Mouse (Mus musculus): Measurements from ENCODE around the gene Vps53.
A peak's percentile ranks its signal among the peaks of the same experiment; 100 is the strongest.

Vps53 gene

DNA sequence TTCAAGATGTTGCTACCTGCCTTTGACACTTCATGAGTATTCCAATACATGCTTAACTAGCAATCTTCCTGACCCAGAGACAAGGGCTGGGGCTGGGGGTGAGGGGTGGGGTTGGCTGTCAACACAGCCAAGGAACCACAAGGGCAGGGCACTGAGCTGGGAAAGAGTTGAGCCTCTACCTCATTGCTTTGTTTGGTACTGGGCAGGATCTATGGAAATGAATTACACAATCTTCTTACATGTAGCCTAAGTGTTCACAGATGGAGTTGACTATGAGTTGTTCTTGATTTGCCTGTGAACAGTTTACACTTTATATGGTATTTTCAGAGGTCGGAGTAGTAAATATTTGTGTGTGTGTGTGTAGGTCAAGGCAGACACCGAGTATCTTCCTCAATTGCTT is 118.5 kb downstream of the Vps53 start:
- no peak for DNase-seq (ENCODE audit: extremely low read depth, insufficient read length, low spot score)

DNA sequence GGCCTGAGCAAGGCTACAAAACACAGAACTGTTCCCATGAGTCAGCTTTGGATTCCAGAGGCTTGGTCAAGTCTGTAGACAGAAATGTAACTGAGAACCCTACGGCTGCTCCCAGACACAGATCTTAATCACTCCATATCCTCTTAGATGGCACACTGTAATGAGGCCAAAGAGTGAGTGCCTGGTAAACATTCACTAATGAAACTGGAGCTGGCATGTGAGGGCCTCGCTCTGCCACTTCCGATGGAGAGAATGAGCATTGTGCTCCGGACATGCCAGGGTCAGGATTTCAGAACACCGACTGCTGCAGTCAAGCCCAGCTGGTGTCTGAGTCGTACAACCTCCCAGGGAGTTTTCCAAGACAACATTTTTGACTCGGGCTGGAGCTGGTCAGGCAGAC is 119.5 kb downstream of the Vps53 start:
- DNase-seq (ENCODE audit: extremely low read depth, insufficient read length, low spot score), result peak; percentile 31

DNA sequence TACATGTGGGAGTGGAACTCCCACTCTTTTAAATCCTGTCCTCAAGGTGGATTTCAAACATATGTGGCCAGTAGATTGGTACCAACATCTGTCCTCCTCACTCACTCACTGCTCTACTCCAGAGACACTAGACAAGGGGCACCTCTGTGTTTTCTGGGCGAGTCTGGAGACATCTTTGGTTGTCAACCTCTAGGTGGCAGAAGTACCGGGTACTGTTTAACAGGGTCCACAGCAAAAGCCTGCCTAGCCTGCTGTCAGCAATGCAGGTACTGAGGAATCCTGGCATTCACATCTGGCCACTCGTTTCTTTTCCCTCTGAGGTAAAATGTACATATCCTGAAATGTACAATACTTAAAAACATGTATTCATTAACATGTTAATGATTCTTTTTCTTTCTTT is 123.0 kb downstream of the Vps53 start:
- DNase-seq (ENCODE audit: extremely low read depth, insufficient read length, low spot score), result no peak

DNA sequence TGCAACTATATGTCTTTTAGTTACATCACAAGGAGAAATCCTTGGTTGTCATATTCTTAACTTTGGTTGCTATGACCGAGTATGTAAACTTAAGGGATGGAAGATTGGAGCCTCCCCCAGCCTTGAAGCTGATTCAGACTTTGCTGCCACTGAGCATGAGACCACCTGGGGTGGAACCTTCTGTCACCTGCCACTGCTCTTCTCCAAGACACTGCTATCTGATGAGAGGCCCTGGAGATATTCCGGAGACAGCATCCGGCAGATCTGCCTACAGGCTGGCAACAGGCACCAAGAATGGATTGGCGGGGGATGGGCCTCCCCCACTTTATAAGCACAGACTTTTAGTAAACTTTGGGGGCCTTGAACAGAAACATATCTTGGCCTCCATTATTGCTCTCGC is 127.0 kb downstream of the Vps53 start:
- DNase-seq (ENCODE audit: extremely low read depth, insufficient read length, low spot score), result no peak

DNA sequence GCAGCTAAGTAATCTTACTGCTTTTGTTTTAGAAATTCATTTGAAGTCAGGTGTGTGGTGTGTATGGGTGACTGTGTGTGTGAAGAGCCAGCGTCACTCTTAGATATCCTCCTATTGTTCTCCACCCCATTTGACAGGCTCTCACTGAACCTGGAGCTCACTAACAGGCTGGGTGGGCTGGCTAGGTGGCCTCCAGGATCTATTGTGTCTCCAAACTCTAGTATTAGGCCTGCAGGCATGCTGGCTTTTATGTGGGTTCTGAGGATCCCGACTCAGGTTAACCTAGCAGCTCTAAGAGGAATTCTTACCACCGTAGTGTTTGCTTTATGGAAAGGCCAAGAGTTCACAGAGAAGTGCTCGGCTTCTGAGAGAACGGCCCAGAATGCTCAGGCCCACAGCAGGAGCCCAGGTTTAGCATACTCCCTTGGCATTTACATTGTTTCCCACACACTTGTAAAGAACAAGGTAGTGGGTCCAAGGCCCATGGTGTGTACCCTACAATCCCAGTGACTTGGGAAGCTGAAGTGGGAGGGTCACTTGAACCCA is 128.4 kb downstream of the Vps53 start:
- DNase-seq (ENCODE audit: extremely low read depth, insufficient read length, low spot score), result no peak

DNA sequence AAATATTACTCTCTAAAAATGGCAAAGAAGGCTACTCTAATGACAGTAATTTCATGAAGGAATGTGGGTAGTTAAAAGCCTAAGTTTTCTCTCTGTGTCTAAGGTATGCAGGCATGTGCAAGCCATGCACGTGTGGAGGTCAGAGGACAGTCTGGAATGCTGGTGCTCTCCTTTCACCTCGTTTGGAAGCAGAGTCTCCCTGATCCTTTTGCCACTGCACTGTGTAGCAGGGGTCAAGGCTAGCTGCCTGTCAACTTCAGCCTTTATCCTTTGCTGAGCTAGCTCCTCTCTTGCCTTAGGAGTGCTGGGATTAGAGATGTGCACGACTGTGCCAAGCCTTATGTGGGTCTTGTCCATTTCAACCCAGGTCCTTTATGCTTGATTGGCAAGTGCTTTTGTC is 128.9 kb downstream of the Vps53 start:
- DNase-seq (ENCODE audit: extremely low read depth, insufficient read length, low spot score), result no peak

DNA sequence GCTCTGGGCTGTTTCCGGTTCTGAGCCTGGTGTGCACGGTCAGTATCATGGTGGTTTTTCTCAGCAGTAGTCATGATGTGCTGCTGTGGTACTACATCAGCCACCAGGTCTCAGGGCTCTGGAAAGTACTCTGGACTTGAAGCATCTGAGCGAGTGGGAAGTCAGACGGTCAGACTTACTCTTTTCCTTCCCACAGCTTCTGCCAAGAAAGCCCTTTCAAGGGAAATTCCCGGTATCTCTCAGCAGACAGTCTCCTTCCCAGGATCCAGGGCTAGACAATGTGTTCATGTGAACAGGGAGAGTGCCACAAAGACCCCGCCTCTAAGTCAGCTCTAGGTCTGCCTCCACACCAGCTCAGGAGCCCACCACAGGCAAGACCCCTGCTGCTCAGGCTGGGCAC is 134.1 kb downstream of the Vps53 start:
- DNase-seq (ENCODE audit: extremely low read depth, insufficient read length, low spot score), result no peak

DNA sequence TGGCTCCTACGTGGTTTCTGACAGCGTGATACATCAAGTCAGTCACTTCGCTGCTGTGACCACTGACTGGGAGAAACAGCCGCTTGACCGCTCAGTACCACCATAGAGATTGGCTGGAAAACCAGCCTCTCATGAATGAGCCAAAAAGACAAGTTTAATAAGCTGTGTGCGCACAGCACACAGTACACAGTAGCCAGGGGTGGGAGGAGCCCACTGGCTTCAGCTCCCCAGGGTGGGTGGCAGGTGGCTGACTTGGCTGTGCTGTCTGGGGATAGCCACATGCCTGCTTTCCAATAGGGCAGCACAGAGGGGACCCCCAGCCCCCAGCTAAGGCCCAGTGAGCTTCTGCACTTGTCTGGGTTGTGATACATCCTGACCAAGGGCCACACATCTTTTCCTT is 135.0 kb downstream of the Vps53 start:
- no peak for DNase-seq (ENCODE audit: extremely low read depth, insufficient read length, low spot score)

DNA sequence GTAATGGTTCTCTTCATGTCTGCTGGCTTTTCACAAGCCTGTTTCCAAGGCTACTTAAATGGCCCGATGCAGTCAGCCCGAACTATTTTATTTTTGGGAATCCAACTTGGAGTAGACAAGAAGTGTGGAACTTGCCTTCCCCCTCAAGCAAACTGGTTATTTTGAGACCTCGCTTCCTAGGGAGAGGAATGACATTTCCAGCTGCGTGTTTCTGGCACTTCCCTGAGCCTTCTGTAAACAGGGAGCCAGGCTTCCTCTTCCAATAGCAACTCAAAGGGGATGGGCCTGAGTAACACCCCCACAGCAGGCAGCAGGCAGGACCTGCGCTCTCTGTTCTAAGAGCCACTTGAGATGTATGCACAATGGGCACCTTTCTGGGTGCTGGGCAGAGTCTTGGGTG is 136.6 kb downstream of the Vps53 start:
- DNase-seq (ENCODE audit: extremely low read depth, insufficient read length, low spot score), result no peak

DNA sequence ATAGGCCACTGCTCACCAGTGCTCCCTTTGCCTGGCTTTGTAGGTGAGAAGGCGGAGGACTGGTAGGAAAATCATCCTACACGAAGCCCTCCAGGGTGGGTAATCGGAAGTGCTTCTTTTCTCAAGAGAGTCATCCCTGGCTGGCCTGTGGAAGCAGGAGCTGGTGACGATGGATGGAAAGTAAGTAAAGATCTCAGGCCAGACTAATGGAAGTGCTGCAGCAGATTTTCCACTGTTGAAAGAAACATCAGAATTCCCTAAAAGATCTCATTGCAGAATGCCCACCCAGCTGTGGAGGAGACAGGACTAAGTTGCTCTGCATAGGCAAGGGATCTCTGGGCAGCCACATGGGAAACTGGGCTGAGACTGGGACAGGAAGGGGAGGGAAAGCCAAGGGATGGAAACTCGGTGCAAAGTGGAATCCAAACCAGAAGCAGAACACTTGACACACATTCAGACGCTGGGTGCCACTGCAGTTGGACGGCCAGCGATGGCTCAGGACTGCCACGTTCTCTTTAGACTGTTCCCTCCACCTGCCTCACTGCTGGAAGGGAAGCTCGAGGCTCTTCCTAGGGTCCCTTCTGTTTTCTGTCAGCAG is 137.3 kb downstream of the Vps53 start:
- no peak for DNase-seq (ENCODE audit: extremely low read depth, insufficient read length, low spot score)

DNA sequence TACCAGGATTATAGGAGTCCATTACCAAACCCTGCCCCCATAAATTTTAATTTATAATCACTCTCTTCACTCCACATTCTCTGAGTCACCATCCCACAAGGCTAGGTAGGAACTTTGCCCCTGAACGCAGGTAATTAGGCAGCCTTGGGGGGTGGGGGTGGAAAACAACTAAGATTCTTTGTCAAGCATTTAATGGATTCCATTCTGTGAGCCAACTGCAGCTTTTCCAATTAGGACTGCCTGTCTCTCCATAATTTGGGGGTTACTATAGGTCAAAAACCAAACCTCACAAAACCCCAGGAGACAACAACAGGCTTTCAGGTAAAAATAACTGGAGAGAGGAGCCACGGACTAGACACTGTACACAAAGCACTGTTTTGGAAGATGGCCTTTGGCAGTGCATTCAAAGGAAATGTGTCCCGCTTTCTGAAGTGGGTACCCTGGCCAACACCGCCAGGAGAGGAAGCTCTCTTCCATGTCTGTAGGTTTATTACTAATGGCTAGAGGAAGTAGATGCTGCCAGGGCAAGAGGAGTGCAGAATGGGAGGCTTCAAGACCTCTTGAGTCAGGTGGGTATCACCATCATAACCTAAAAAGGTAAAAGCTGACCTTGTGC is 138.6 kb downstream of the Vps53 start:
- no peak for DNase-seq (ENCODE audit: extremely low read depth, insufficient read length, low spot score)

DNA sequence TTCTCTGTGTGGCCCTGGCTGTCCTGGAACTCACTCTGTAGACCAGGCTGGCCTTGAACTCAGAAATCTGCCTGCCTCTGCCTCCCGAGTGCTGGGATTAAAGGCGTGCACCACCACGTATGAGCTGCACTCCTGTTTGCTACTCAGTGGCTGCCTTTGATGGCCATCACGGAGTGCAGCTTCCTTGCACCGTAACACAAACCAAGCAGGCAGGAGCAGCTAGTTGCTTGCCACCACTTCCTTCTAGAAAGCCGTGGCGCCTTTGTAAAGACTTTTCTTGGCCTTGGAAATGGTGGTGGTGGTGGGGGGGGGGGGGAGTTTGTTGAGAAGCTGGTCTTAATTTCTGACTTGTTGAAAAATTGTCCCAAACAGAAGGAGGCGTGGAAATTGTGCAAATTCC is 139.3 kb downstream of the Vps53 start:
- no peak for DNase-seq (ENCODE audit: extremely low read depth, insufficient read length, low spot score)

DNA sequence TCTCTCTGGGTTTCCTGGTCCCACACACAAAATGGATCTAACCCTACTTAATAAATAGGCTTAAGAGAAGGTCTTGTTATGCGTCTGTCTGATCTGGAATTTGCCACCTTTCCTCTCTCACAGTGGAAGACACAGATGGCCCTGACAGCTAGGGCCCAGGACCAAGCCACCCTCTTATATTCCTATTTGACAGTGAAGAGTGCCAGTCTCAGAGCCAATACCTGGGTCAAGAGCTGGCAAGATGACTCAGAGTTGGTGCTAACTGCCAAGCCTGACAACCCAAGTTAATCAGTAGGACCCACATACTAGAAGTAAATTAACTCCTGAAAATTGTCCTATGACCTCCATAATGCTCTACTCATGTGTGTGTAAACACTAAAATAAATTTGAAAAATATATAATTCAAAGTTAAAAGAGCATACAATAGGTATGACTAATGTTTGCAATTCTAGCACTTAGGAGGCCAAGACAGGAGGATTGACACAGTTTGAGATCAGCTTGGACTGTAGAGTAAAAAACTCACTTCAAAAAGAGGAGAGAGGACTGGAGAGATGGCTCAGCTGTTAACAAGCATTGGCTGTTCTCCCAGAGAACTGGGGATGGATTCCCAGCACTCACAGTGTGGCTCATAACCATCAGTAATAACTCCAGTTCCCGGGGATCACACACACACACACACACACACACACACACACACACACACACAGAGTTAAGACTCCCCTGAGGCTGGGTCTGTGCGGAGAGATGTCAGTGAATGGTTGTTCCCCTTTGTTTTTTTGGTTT is 140.0 kb downstream of the Vps53 start:
- no peak for DNase-seq (ENCODE audit: extremely low read depth, insufficient read length, low spot score)

DNA sequence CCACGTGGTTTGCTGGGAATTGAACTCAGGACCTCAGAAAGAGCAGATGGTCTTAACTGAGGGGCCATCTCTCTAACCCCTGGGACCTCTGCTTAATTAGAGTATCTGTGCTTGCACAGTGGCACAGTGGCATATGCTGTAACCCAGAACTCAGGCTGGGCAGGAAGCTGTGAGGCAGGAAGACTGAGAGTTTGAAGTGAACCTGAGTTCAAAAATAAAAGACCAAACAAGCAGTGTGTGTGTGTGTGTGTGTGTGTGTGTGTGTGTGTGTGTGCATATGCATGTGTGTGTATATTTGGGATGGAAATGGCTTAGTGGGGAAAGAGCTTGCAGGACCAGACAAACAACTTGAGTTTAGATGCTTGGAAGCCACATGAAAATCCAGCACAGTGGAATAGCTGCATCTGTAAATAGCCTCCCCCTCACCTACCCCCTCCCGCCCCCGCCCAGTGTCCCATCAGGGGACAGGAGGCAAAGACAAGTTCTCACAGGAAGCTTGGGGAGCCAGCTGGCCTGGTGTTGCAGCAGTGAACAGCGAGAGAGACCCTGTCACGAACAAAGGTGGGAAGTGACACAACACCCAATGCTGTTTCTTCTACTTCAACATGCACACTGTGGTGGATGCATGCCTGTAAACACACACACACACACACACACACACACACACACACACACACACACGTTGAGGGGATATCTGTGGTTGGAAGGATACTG is 141.7 kb downstream of the Vps53 start:
- no peak for DNase-seq (ENCODE audit: extremely low read depth, insufficient read length, low spot score)

DNA sequence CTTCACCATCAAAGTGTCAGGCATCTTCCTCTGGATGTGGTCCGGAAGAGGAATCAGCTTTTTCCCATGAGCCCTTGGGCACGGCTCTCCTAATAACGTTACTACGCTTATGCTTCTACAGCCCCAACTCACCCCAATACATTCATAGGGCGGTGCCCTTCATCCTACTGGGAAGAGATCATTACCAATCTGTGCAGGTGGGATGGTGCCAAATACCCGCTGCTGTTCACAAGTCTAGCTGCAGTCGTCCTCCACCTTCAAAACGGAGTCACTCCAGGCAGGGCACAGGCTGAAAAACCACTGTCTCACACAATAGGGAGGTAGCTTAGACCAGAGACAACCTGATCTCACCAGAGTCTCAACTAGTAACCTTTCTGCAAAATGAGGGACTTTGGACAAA is 144.3 kb downstream of the Vps53 start:
- no peak for DNase-seq (ENCODE audit: extremely low read depth, insufficient read length, low spot score)

DNA sequence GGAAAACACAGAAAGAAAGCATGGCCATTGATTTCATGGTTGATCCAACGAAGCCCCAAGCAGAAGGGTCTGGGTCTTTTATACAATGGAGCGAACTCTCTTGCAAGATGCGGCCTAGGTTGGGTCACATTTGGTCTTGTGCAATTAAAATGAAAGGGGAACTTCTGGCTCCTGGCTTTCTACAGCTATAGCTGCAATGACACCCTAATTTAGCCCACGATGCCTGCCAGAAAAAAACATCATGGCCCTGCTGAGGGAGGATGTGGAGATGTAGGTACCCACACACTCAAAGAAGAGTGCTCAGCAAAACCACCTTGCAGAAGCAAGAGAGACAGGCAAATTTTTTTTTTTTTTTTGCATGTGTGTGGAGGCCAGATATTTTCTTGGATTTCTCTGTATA is 145.6 kb downstream of the Vps53 start:
- no peak for DNase-seq (ENCODE audit: extremely low read depth, insufficient read length, low spot score)

DNA sequence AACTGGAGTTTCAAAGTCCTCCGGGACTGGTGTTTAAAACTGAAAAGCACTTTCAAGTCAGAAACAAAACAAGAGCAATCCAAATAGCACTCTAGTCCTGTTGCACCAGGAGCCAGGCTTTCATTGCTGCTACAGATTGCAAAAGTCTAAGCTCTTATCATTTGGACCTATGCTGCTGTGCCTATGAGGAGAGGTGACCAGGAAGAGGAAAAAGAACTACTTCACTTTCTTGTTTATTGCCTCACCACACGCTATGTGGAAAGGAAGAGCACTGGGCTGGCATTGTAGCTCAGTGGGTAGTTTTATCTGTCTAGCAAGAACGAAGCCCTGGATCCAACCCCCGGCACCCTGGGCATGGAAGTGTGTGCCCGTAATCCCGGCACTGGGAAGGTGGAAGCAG is 146.1 kb downstream of the Vps53 start:
- no peak for DNase-seq (ENCODE audit: extremely low read depth, insufficient read length, low spot score)

DNA sequence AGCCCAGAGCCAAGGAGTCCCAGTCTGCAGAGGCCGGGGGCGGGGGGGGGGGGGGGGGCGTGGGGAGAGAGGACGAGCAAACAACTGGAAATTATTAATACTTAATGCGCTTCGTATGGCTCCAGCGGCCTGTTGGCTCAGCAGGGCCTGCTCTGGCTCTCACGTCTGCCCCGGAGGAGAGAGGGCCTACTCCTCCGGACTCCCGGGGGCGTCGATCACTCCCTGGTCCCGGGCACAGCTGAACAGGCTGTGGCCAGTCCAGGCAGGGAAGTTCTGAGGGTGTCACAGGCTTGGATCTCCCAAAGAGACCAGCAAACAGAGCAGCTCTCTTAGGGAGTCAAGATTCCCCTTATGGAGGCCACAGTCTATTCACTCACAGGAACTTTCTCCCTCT is 151.4 kb downstream of the Vps53 start:
- DNase-seq (ENCODE audit: extremely low read depth, insufficient read length, low spot score), result no peak

DNA sequence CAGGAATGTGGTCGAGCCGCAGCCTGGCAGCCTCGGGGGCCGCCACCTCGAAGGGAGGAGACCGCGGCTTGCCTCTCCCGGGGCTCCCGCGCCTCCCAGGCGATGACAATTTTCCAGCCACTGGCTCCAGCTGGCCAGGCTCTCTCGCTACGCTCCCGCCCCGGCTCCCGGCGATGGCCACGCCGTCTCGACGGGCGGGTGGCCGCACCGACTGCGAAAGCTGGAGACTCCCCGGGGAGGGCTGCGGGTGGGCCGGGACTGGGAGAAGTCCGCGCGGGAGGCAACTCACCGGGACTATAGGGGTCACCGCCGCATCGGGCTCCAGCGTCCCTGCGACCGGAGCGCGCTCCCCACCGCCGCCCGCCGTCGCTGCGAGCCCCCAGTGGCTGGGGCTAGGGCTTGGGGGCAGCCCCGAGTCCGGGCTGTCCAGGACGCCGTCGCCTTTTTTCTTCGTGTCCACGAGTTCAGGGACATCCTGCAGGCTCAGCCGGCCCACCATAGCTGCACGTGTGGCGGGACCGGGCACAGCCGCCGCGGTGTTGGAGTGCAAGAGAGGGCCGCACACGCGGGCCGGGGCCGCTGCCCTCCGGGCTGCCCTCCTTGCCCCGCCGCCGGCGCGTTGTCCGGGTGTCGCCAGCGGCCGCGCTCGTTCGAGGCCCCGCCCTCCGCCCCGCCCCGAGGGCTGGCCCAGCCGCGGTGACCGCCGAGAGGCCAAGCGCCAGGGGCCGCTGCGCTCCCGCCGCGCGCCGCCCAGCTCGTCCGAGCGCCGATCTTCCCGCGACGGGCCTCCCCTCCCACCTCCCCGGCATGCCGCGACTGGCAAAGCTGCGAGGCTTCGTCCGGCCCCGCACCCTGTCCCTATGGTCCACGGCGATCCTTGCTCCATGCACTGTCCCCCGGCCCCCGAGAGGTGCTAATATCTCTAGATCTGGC is 152.0 kb downstream of the Vps53 start, which contains the start of gene Rflnb:
Gene Rflnb (minus strand): TSS at position 644 of the 933 bp plus-strand sequence.
- peak; percentile 85 for DNase-seq (ENCODE audit: extremely low read depth, insufficient read length, low spot score)

DNA sequence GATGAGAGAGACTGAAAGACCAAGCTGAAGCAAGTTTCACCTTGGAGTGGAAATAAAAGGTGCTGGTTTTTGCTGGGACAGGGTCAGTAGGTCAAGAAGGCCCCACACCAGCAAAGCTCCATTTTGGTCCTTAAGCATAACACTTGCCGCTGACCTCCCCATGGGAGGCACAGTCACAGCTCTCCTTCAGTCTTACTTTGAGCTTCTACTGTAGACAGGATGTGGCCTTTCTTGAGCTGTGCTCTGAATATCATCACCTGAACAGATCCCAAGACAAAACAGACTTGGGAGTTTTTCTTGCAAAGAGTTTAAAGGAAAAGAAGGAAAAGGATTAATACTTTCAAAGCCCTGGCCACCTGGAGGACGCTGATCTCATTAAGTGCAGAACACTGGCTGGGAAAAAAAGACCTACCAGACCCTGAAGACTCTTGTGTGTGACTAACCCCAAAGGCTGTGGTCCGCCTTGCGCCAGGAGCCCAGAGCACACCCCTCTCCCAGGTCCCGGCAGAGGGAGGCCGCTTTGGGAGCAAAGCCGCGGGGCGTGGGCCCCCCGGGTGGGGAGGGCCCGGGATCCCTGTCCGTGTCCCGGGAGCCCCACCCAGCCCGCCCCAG is 152.8 kb downstream of the Vps53 start:
- no peak for DNase-seq (ENCODE audit: extremely low read depth, insufficient read length, low spot score)
